Mouse (Mus musculus) lung, adult 2 months (tissue): ENCODE measurements around the gene Olfr519.

Experiments used
- CTCF ChIP-seq: fragments of 200-500 bp; IDR thresholded peaks from 2 replicates; pipeline ENCODE4 v1.5.1; 2011; ENCODE audit warnings: mild to moderate bottlenecking, low read length, control low read depth; ENCODE audit not compliant: insufficient read depth
- POLR2A ChIP-seq: fragments of 200-500 bp; IDR thresholded peaks from 2 replicates; pipeline ENCODE4 v1.6.1; 2011; ENCODE audit warnings: low read depth, mild to moderate bottlenecking, control low read depth, low read length, borderline replicate concordance; ENCODE audit errors: extremely low read depth

GRCm38 (mm10) chr7:108850429-108850828 is 43.8 kb downstream of the Olfr519 start, which contains the start of gene Olfr516:
- TF ChIP-seq CTCF (no peak), POLR2A (no peak)
